Mouse (Mus musculus) intestine, embryonic 14.5 days (tissue): ENCODE data around the gene BC053393. TPM values are rescaled to one million over a fixed set of nuclear protein-coding genes. Genes with fewer than 3 reads are reported as not detected.
"Not testable (repeated sequence)": the region's sequence is repeated elsewhere in the genome, so short reads cannot be mapped to it uniquely, and the experiment has no call there.

Experiments used
- ATAC-seq: fragments of 200-750 bp; cut with Nextera tagmentation; replicated peaks from 2 replicates; pipeline ENCODE4 v1.8.0; 2017; ENCODE audit warnings: low read depth, moderate number of reproducible peaks, moderate TSS enrichment, moderate library complexity; ENCODE audit not compliant: low FRiP score, low TSS enrichment
- DNase-seq: peaks from one replicate; pipeline ENCODE4 v3.0.0-alpha.2; 2018; ENCODE audit warnings: low spot score
- H3K27ac ChIP-seq: fragments of 300-500 bp; sonication (generic); 2 replicates; pipeline ENCODE4 v1.5.1; 2014; ENCODE audit warnings: low read depth, mild to moderate bottlenecking, control low read depth
- H3K27me3 ChIP-seq: fragments of 300-500 bp; sonication (generic); replicated peaks from 2 replicates; pipeline ENCODE4 v1.6.1; 2014; ENCODE audit warnings: low read length, control low read depth; ENCODE audit not compliant: control insufficient read depth, insufficient read depth
- H3K36me3 ChIP-seq: fragments of 300-500 bp; sonication (generic); 2 replicates; pipeline ENCODE4 v1.6.1; 2014; ENCODE audit warnings: low read length, control low read depth; ENCODE audit not compliant: control insufficient read depth, insufficient read depth
- H3K4me1 ChIP-seq: fragments of 300-500 bp; sonication (generic); replicated peaks from 2 replicates; pipeline ENCODE4 v1.6.1; 2014; ENCODE audit warnings: low read length, control low read depth, mixed read lengths; ENCODE audit not compliant: control insufficient read depth, insufficient read depth
- H3K4me2 ChIP-seq: fragments of 300-500 bp; sonication (generic); 2 replicates; pipeline ENCODE4 v1.6.1; 2014; ENCODE audit warnings: low read length
- H3K4me3 ChIP-seq: fragments of 300-500 bp; sonication (generic); 2 replicates; pipeline ENCODE4 v1.5.1; 2014; ENCODE audit warnings: low read depth, low read length, control low read depth, mixed read lengths
- H3K9ac ChIP-seq: fragments of 300-500 bp; sonication (generic); 2 replicates; pipeline ENCODE4 v1.6.1; 2014; ENCODE audit warnings: mild to moderate bottlenecking, low read length
- H3K9me3 ChIP-seq: fragments of 300-500 bp; sonication (generic); 2 replicates; pipeline ENCODE4 v1.6.1; 2016; ENCODE audit warnings: low read length, control low read depth; ENCODE audit not compliant: control insufficient read depth
- WGBS: fragments of 180-500 bp; shearing (Covaris S2); extraction: QIAGEN DNeasy Blood & Tissue Kit; methylation state at CpG from one replicate; pipeline ENCODE4 v1.1.7; 2014; 5-methylcytosine and 5-hydroxymethylcytosine counted together
- polyA plus RNA-seq: library from polyadenylated mRNA; unstranded; fragments of >200 nt; fragmentation: Nextera tagmentation; extraction: Ambion mirVana; gene quantifications from 2 replicates; pipeline ENCODE4 v1.2.1, GENCODE M21; 2014

BC053393 gene
- polyA plus RNA-seq, 1 experiment from 2014 or later = not detected

DNA sequence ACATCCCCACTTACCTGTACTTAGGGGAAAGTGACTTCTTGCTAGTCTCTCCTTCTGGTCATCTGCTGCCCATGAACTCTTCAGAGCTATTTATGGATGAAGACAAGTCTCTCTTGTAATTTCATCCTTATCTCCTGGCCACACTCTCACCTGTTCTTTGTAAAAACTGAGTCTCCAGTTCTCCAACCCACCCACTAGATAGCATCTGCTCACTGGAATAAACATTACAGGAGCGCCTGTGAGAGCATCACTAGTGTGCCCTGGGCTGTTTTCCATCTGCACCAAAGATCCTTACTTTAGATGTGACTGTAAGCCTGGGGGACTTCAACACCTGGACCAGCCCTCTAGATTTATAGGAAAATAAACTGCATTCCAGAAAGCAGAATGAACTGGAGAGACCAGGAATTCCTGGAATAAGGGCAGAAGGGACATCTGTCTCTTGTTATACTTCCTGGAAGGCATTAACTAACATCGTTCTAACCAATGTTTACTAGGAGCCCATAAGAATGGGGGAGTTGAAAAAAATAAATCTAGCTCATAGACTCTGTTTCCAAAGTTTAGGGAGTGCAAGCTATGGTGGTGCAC, 58.0 kb downstream of the BC053393 start, which contains the start of gene Dppa1:
TSS of gene Dppa1 (minus strand) at position 51 of the 585 bp plus-strand sequence.
- Histone ChIP-seq H3K27me3 (no peaks in the 10 kb centered on the region), H3K4me3 (no peak within 1 kb of the TSS), H3K9ac (no peak within 1 kb of the TSS), H3K4me1 (no peaks in the 10 kb centered on the region), H3K4me2 (no peak within 1 kb of the TSS), H3K36me3 (no peaks in the 10 kb centered on the region), H3K27ac (no peak within 1 kb of the TSS), H3K9me3 (no peaks in the 10 kb centered on the region)
- DNase-seq = no peak
- no peak for ATAC-seq
- 40% methylated on average over 2 of the region's 2 CpGs for WGBS

DNA sequence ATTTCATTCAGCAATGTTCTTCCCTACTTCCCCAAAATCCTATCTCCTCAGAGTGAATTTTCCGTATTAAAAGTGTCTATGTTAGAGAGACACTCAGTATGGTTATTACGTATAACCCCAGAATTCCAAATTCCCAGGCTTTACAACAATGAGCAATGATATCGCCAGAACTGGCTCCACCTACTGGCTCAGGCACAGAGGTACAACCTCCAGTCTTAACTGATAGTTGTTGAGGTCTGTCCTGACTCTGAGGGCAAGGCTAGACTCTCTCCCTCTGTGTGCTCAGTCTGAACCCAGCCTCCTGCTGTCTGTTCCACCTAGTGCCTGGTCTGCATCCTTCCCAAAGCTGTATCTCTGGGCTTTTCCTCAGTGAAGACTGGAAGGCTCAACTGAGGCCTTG, 60.3 kb downstream of the BC053393 start:
- ATAC-seq (no peak), DNase-seq (no peak)
- Histone ChIP-seq H3K4me3 (no peak overlapping the region), H3K9ac (no peak overlapping the region), H3K36me3 (no peaks in the 10 kb centered on the region), H3K9me3 (no peaks in the 10 kb centered on the region), H3K4me2 (no peak overlapping the region), H3K27ac (no peak overlapping the region), H3K4me1 (no peaks in the 10 kb centered on the region), H3K27me3 (no peaks in the 10 kb centered on the region)
- WGBS = 34% methylated on average over 3 of the region's 3 CpGs

DNA sequence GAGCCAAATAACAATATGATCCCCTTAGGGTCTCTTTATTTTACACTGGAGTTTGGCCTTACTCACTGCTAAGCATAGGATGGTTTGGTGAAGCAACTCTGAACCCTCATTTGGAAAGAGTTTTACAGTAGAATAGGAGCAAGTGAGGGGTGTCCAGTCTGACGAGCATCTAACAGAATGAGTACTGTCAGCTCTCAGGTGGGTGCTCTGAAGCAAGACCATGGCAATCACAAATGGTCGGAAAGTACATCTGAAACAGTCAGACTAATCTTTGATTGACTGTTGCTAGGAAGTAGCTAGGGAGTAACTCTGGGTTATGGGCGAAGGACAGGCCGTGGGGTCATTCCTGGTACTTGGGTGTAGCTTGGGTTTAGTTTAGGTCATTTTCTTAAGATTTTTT, 64.2 kb downstream of the BC053393 start:
- not testable (repeated sequence) for H3K27me3 ChIP-seq, H3K4me3 ChIP-seq, H3K4me1 ChIP-seq, H3K9me3 ChIP-seq, H3K4me2 ChIP-seq, ATAC-seq, DNase-seq, H3K9ac ChIP-seq, H3K36me3 ChIP-seq, H3K27ac ChIP-seq
- 91% methylated on average over 4 of the region's 4 CpGs for WGBS

DNA sequence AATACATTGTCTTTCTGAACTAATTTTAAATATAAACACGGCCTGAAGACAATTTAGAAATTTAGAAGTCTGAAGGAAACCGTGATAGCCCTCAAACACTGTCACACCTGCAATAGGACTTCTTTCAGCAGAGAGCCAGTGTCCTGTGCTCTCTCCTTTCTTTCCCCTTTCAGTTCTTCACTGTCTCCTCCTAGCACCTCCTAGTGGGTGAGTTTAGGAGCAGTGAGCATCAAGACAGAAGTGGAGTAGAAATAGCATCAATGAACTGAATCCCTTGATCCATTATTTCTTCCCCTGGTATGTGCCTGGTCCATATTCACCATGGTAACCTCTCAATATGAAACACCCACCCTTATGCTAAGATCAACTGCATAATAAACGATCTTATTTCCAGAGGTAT, 65.2 kb downstream of the BC053393 start:
- ATAC-seq (no peak), DNase-seq (no peak)
- Histone ChIP-seq H3K4me3 (no peak overlapping the region), H3K4me2 (no peak overlapping the region), H3K36me3 (no peaks in the 10 kb centered on the region), H3K4me1 (no peaks in the 10 kb centered on the region), H3K9ac (no peak overlapping the region), H3K27ac (no peak overlapping the region), H3K9me3 (no peaks in the 10 kb centered on the region), H3K27me3 (no peaks in the 10 kb centered on the region)
- 79% methylated on average over 3 of the region's 3 CpGs for WGBS

Other genes starting within 250 kb of the BC053393 start
- 0.30 and 0.39 TPM in 2 replicates for gene Itk, start 182.0 kb upstream of the BC053393 start, polyA plus RNA-seq
- gene Fam71b, start 175.0 kb upstream of the BC053393 start, polyA plus RNA-seq = not detected in 2 replicates
- gene Med7, start 134.6 kb upstream of the BC053393 start, polyA plus RNA-seq = 64.7 and 66.6 TPM in 2 replicates
- 0.07 and 0.23 TPM in 2 replicates for gene Havcr2, start 116.6 kb upstream of the BC053393 start, polyA plus RNA-seq
- gene Gm12169, start 47.3 kb upstream of the BC053393 start, polyA plus RNA-seq = not detected in 2 replicates
- not detected in 2 replicates for gene Dppa1, start 57.7 kb downstream of the BC053393 start, polyA plus RNA-seq
- gene Timd2, start 135.5 kb downstream of the BC053393 start, polyA plus RNA-seq = 0.09 TPM in 1 of 2 replicates, not detected in the other
- not detected in 2 replicates for gene Havcr1, start 163.5 kb downstream of the BC053393 start, polyA plus RNA-seq
- gene Timd4, start 239.3 kb downstream of the BC053393 start, polyA plus RNA-seq = 0.42 and 0.81 TPM in 2 replicates